Mouse (Mus musculus): ENCODE results near the gene Jpt2. TPM values are rescaled to one million over a fixed set of nuclear protein-coding genes. Genes with fewer than 3 reads are reported as not detected.
A peak's percentile ranks its signal among the peaks of the same experiment; 100 is the strongest.
"Not testable (repeated sequence)": the region's sequence is repeated elsewhere in the genome, so short reads cannot be mapped to it uniquely, and the experiment has no call there.

Jpt2 gene
- polyA plus RNA-seq, 1 experiment from 2014 or later, result 114 TPM

GRCm38 (mm10) chr17:24942453-24942852, 18.0 kb downstream of the Jpt2 start:
- not testable (repeated sequence) for H3K27ac ChIP-seq; H3K4me2 ChIP-seq; H3K4me1 ChIP-seq; H3K9ac ChIP-seq; H3K4me3 ChIP-seq; H3K27me3 ChIP-seq (replicated peaks); H3K9me3 ChIP-seq (replicated peaks)
- 28% methylated on average over 2 of the region's 2 CpGs for WGBS (ENCODE audit: insufficient replicate concordance)
- peak; percentile 59; the same call in 1 of the 2 replicates for ATAC-seq
- peaks cover 61% of the 10 kb centered on the region for H3K36me3 ChIP-seq

- Histone ChIP-seq H3K4me1 (peaks cover 45% of the 10 kb centered on the region), H3K9me3 (replicated peaks) (no peaks in the 10 kb centered on the region), H3K27ac (peak overlapping the region; percentile 84), H3K36me3 (peaks cover 34% of the 10 kb centered on the region), H3K4me2 (peak overlapping the region; percentile 85), H3K27me3 (replicated peaks) (no peaks in the 10 kb centered on the region), H3K9ac (peak overlapping the region; percentile 82), H3K4me3 (peak overlapping the region; percentile 77)
- WGBS (ENCODE audit: insufficient replicate concordance), result 49% methylated on average over 6 of the region's 6 CpGs
- ATAC-seq, result no peak
These were observed 23.2 kb downstream of the Jpt2 start for GRCm38 (mm10) chr17:24937266-24937665.

- Histone ChIP-seq H3K4me3 (peak within 1 kb of the TSS; percentile 77), H3K4me1 (peaks cover 46% of the 10 kb centered on the region), H3K36me3 (peaks cover 35% of the 10 kb centered on the region), H3K4me2 (peak within 1 kb of the TSS; percentile 85), H3K9ac (peak within 1 kb of the TSS; percentile 82), H3K9me3 (replicated peaks) (no peaks in the 10 kb centered on the region), H3K27ac (peak within 1 kb of the TSS; percentile 84), H3K27me3 (replicated peaks) (no peaks in the 10 kb centered on the region)
- WGBS (ENCODE audit: insufficient replicate concordance), result under 1% methylated on average over 78 of the region's 78 CpGs
- ATAC-seq, result peak; percentile 97
These were observed 23.9 kb downstream of the Jpt2 start, which contains the start of gene Mapk8ip3 for GRCm38 (mm10) chr17:24936259-24937237. Mapk8ip3 (minus strand) TSS chr17:24936977.

DNA sequence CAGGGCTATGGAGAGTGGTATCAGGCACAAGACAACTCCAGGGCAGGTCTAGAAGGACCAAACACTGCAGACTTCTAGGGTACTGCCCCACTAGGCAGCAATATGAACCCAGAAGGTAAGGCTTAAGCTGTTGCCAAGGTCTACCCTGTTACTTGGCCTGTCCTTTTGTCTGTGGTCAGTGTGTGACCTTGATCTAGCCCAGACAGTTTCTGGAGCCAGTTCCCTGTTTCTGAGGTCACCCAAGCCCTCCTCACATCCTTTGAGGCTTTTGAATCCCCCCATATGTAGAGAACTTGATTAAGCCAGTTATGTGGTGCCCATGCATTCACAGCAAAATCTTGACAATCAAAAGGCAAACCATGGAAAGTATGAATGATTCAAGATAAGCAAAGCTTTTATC, 24.8 kb downstream of the Jpt2 start:
- H3K36me3 ChIP-seq, result peaks cover 36% of the 10 kb centered on the region
- no peaks in the 10 kb centered on the region for H3K27me3 ChIP-seq (replicated peaks)
- H3K9me3 ChIP-seq (replicated peaks), result no peaks in the 10 kb centered on the region
- peak overlapping the region; percentile 85 for H3K4me2 ChIP-seq
- H3K9ac ChIP-seq, result peak overlapping the region; percentile 82
- no peak for ATAC-seq
- peak overlapping the region; percentile 77 for H3K4me3 ChIP-seq
- peak overlapping the region; percentile 84 for H3K27ac ChIP-seq
- H3K4me1 ChIP-seq, result peaks cover 46% of the 10 kb centered on the region

DNA sequence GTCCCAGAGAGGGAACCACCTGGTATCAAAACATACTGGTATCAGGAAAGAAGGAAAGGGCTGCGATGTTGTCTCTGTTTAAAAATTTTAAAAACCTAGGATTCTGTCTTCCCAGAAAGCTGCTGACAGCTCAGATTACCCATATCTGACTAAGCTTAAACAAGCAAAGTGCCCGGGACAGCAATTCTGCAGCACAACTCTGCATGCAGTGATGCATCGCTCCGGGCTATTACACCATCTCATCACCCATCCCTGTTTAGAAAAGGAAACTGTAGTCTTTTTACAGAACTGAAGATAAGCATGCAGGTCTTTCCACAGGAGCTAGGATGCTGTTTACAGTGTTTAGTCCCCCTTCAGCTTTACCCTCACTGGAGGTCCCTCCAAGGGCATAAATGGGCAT, 25.6 kb downstream of the Jpt2 start:
- Histone ChIP-seq H3K27me3 (replicated peaks) (no peaks in the 10 kb centered on the region), H3K27ac (peak overlapping the region; percentile 84)
- 68% methylated on average over 4 of the region's 4 CpGs for WGBS (ENCODE audit: insufficient replicate concordance)

DNA sequence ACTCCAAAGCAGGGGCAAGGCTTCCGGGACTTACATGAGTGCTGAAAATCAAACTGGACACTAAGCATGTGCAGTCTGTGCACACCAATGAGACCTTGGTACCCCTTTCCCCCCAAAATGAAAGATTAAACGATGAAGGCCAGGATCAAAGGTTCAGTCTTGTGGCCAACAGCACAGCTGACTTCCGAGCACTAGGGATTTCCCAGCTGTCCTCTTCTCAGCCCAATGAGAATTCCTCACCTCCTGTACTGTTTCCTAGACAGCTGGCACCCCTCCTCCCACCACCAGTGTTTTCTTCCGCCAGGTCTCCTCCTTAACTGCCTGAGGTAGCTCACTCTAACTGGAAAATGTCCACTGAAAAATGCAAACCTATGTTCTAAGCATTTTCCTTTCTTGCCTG, 27.3 kb downstream of the Jpt2 start:
- Histone ChIP-seq H3K4me2 (no peak overlapping the region), H3K36me3 (peaks cover 46% of the 10 kb centered on the region), H3K9ac (no peak overlapping the region), H3K9me3 (replicated peaks) (no peaks in the 10 kb centered on the region), H3K27me3 (replicated peaks) (no peaks in the 10 kb centered on the region), H3K27ac (no peak overlapping the region), H3K4me1 (peaks cover 46% of the 10 kb centered on the region), H3K4me3 (no peak overlapping the region)
- 84% methylated on average over 4 of the region's 4 CpGs for WGBS (ENCODE audit: insufficient replicate concordance)
- no peak for ATAC-seq

More for the DNA sequence above, 25.6 kb downstream of the Jpt2 start:
- peak overlapping the region; percentile 85 for H3K4me2 ChIP-seq
- no peaks in the 10 kb centered on the region for H3K9me3 ChIP-seq (replicated peaks)
- peaks cover 46% of the 10 kb centered on the region for H3K4me1 ChIP-seq
- peaks cover 36% of the 10 kb centered on the region for H3K36me3 ChIP-seq
- peak overlapping the region; percentile 77 for H3K4me3 ChIP-seq
- H3K9ac ChIP-seq, result peak overlapping the region; percentile 82
- no peak for ATAC-seq

DNA sequence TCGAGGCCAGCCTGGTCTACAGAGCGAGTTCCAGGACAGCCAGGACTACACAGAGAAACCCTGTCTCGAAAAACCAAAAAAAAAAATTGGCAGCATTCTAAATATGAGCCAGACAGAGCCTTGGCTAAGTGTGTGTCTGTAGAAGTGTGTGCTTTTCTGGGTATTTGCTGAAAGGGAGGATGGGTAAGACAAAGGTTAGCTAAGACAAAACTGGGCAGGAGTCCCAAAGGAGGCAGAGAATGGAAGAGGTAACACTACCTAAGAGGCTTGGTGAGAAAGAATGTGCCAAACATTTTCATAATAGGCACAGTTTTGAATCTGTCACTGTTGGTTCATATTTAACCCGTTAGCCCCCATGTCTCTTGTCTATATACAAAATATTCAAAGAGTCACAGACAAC, 28.1 kb downstream of the Jpt2 start:
- Histone ChIP-seq H3K4me3 (no peak overlapping the region), H3K4me1 (peaks cover 42% of the 10 kb centered on the region), H3K9me3 (replicated peaks) (no peaks in the 10 kb centered on the region), H3K27ac (no peak overlapping the region), H3K36me3 (peaks cover 53% of the 10 kb centered on the region), H3K9ac (no peak overlapping the region; the same call in 1 of the 2 replicates), H3K4me2 (no peak overlapping the region), H3K27me3 (replicated peaks) (no peaks in the 10 kb centered on the region)
- 89% methylated on average over 4 of the region's 4 CpGs for WGBS (ENCODE audit: insufficient replicate concordance)
- no peak for ATAC-seq

DNA sequence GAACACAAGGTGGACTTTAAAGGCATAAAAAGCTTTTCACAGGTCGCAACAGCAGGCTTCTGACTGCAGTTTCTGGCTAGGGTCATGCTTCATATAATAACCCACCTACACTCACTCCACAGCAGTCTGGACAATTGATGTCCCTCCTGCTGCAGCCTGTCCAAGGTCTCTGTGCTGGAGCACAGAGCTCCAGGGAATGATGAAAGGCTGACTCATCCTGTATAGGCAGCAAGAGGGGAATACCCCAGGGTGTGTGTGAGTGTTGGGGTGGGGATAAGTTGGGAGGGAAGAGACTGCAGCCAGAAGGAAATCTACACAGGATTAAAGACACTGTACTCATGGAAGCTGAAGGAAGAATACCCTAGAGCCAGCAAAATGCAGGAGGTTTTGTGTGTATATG, 31.0 kb downstream of the Jpt2 start:
- ATAC-seq, result no peak
- Histone ChIP-seq H3K9me3 (replicated peaks) (no peaks in the 10 kb centered on the region), H3K4me1 (peaks cover 22% of the 10 kb centered on the region), H3K4me3 (no peak overlapping the region), H3K27ac (no peak overlapping the region), H3K9ac (no peak overlapping the region), H3K36me3 (peaks cover 80% of the 10 kb centered on the region), H3K27me3 (replicated peaks) (no peaks in the 10 kb centered on the region), H3K4me2 (no peak overlapping the region)
- WGBS (ENCODE audit: insufficient replicate concordance), result 96% methylated on average over 1 of the region's 1 CpGs

DNA sequence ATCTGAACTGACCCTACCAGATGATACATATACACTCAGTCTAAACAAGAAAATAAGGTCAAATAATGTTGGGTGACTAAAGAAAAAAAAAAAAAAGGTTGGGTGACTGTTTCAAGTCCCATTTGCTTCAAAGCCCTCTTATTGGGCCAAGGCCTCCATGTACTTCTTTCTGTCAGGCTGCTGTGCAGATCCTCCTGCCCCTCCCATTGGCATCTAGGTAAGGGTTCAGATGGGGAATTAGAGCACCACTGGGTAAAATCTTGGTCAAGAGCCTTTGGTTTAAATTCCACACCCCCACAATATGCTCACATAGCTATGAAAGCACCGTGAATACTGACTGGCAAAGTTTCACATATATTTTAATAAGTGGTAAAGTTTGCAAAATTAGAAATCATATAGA, 37.2 kb downstream of the Jpt2 start:
- ATAC-seq, result no peak
- no peak overlapping the region for H3K27ac ChIP-seq
- H3K27me3 ChIP-seq (replicated peaks), result no peaks in the 10 kb centered on the region
- 90% methylated on average over 1 of the region's 1 CpGs for WGBS (ENCODE audit: insufficient replicate concordance)
- no peak overlapping the region for H3K9ac ChIP-seq
- H3K4me1 ChIP-seq, result no peaks in the 10 kb centered on the region
- peaks cover 98% of the 10 kb centered on the region for H3K36me3 ChIP-seq
- no peak overlapping the region for H3K4me2 ChIP-seq
- no peak overlapping the region for H3K4me3 ChIP-seq
- no peaks in the 10 kb centered on the region for H3K9me3 ChIP-seq (replicated peaks)

- Histone ChIP-seq H3K4me1 (no peaks in the 10 kb centered on the region), H3K9ac (no peak overlapping the region), H3K27ac (no peak overlapping the region), H3K4me3 (no peak overlapping the region), H3K36me3 (peaks cover 99% of the 10 kb centered on the region), H3K4me2 (no peak overlapping the region), H3K27me3 (replicated peaks) (no peaks in the 10 kb centered on the region), H3K9me3 (replicated peaks) (no peaks in the 10 kb centered on the region)
- ATAC-seq, result no peak
These were observed 46.5 kb downstream of the Jpt2 start for GRCm38 (mm10) chr17:24913984-24914383.

DNA sequence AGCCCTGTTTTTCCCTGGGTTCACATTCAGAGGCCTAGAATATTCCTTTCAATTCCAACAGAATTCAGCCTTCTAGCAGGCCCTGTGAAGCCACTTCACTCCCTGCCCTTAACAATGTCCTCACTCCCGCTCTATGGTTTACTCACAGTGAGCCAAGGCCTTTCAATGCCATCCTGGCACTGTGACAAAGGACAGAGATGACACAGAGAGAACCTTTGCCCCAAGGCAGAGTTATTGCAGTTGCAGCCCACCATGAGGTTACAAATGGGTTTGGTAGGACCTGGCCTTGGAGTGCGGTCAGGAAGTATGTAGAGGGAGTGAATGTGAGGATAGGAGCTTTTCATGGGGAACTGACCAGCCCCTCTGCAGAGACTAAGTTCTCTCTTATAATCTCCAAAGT, 52.9 kb downstream of the Jpt2 start:
- H3K27me3 ChIP-seq (replicated peaks), result no peaks in the 10 kb centered on the region
- no peaks in the 10 kb centered on the region for H3K9me3 ChIP-seq (replicated peaks)
- no peak for ATAC-seq
- no peak overlapping the region for H3K4me3 ChIP-seq
- WGBS (ENCODE audit: insufficient replicate concordance), result 91% methylated on average over 2 of the region's 2 CpGs
- no peak overlapping the region for H3K9ac ChIP-seq
- no peak overlapping the region for H3K4me2 ChIP-seq
- no peak overlapping the region for H3K27ac ChIP-seq
- H3K36me3 ChIP-seq, result peaks cover 100% of the 10 kb centered on the region
- peaks cover 19% of the 10 kb centered on the region for H3K4me1 ChIP-seq

DNA sequence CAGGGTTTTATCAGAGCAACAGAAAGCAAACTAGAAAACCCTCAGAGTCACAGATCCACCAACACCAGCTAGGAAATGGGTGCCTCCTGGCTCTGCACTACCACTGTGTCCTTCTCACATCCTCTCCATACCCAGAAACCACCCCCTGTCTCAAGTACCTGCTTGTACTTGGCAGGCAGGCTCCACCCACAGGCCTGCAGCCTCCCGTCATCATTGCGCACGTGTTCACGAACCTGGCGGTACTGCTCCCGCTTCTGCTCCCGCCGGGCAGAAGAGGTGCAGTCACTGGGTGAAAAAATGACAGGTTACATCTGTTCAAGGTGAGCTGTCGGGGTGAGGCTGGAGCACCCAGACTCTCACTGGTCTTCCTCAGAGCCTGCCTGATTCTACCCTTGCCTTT, 56.7 kb downstream of the Jpt2 start:
- Histone ChIP-seq H3K4me3 (no peak overlapping the region), H3K9ac (peak overlapping the region; percentile 64), H3K27ac (peak overlapping the region; percentile 98), H3K9me3 (replicated peaks) (no peaks in the 10 kb centered on the region), H3K27me3 (replicated peaks) (no peaks in the 10 kb centered on the region), H3K4me2 (peak overlapping the region; percentile 66), H3K36me3 (peaks cover 100% of the 10 kb centered on the region), H3K4me1 (peaks cover 39% of the 10 kb centered on the region)
- WGBS (ENCODE audit: insufficient replicate concordance), result 92% methylated on average over 9 of the region's 9 CpGs
- no peak for ATAC-seq

All from liver, embryonic 12.5 days (tissue).